Mouse (Mus musculus) MEL (cell line): Measurements from ENCODE around the gene Sh3gl2.

Source experiments
- GATA1 ChIP-seq: IDR thresholded peaks from 2 replicates; pipeline ENCODE4 v1.6.1; 2011; ENCODE audit warnings: low read depth, low read length, improper control_type of control experiment
- MYC ChIP-seq: IDR thresholded peaks from 2 replicates; pipeline ENCODE4 v1.6.1; 2011; ENCODE audit warnings: low read depth, mild to moderate bottlenecking, low read length, improper control_type of control experiment, moderate library complexity
- ZC3H11A ChIP-seq: IDR thresholded peaks from 2 replicates; pipeline ENCODE4 v1.6.1; 2012; ENCODE audit warnings: low read depth, mild to moderate bottlenecking, inconsistent platforms, low read length, improper control_type of control experiment

DNA sequence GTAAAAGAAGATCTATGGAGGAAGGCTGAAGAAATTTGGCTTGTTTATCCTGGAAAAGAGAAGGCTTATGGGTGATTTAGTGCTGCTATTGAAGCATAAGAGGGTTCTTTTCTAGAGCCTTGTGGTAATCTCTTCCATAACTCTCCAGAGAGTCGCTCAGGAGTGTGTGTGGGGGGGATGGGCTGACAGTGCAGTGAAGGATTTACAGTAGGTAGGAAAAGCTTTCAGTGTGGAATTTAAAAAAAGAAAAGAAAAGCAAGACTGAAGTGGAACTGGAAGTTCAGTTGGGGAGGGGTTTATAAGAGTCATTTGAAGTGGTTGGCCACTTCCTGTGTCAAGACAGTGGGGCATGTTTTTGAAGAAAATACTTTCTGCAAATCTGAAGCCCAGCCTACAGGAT lies 464.8 kb downstream of the Sh3gl2 start:
- TF ChIP-seq MYC (no peak), GATA1 (no peak), ZC3H11A (no peak)
